Mouse (Mus musculus): ENCODE measurements around the gene Rims3.

The Rims3 gene

DNA sequence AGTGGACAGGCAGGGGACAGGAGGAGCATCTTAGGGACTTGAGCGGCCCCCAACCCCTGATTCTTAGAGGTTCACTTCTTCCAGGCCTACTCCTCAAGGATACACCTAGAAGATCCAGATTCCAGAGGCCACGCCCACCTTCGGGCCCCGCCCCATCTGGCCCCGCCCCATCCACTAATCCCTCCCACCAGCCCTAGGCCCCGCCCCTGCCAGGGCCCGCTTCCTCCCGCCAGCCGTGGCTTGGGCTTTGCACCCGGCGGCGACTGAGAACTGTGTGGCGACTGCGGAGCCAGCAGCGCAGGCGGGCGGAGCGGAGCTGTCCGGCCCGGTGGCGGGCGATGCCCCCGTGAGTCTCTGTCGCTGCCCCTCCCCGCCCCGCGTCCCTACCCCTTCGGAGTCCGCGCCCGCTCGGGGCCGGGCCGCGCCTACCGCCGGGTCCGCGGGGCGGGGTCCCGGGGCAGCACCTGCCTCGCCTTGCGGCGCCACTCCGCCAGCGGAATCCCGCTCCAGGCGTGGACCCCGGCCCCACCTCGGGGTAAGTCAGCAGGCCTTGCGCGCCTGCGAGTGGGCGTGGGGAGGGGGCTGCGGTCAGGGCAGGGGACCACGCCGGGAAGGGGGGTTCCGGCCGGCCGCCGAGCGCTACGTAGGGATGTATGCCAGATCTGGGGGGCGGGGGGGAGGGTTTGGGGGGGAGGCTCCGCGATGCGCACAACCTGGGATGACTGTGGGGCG lies at the start of gene Rims3:
Rims3 (plus strand) TSS at position 229 of the 732 bp plus-strand sequence.
- DNase-seq (ENCODE audit: low read depth, low spot score): peak; percentile 23

DNA sequence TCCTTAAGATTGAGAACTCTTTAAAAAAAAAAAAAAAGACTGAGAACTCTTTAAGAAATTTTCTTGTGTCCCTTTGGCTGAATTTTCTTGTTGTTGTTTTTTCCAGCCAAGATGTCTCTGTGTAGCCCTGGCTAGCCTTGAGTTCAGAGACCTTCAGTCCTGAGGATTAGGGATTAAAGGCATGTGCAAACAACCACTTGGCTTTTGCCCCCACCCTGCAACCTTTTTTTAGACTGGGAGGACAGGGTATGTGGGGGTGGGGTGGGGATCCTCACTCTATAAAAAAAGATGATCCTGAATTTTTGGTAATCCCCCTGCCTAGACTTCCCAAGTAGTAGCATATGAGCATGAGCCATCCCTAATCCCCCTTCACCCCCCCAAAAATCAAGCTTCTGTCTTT lies 48.8 kb upstream of the Rims3 start:
- no peak for DNase-seq (ENCODE audit: low read depth, low spot score)

DNA sequence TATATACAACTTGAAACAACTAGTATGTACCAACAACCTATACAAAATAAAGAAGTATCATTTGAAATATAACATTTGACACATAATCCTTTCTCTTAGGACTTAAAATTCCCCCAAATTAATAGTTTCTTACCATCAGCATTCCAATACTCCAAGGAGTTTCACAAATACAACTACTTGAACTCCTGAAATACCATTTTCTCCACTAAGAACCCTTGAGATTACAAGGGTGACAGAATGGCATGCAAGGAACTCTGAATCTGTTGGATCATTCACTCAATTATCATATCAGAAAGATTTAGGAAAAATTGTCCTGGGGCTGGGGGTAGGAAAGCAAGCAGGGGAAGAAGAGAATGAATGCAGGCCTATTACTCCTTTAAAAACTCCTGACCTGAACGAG lies 40.9 kb upstream of the Rims3 start:
- DNase-seq (ENCODE audit: low read depth, low spot score): no peak

DNA sequence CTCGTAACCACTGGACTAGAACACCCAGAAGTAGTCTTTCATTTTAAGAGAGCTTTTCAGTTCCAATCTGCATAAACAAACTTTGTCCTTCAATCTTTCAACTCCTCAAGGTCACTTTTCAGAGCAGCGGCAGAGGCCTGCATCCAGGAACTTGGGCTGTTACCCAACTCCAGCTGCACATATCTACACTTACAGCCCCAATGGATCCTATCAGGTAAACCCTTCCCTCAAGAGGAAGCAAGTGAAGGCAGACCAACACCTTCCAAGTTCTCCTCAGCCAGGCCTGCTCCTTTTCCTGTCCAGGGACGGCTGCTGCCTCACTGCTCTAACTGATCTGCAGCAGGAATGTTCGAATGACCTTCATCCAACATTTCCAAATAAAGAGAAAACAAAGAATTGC lies 40.4 kb upstream of the Rims3 start:
- DNase-seq (ENCODE audit: low read depth, low spot score): no peak

DNA sequence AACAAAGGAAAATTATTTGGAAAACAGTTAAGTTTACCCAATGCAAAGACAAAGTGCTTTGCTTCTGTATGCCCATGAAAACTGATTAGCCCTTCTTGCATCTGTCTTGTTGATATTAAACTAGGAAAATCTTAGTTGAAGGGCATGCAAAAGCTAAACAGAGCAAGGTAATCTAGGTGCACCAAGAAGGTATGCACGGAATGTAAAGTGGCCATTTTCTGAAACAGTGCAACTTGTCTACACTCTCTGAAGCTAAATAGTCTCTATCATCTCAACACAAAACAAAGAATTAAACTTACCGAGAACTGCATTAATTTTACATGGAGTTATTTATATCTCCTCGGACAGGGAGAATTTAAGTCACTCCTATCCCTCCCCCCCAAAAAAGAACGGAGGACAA lies 39.5 kb upstream of the Rims3 start:
- no peak for DNase-seq (ENCODE audit: low read depth, low spot score)

DNA sequence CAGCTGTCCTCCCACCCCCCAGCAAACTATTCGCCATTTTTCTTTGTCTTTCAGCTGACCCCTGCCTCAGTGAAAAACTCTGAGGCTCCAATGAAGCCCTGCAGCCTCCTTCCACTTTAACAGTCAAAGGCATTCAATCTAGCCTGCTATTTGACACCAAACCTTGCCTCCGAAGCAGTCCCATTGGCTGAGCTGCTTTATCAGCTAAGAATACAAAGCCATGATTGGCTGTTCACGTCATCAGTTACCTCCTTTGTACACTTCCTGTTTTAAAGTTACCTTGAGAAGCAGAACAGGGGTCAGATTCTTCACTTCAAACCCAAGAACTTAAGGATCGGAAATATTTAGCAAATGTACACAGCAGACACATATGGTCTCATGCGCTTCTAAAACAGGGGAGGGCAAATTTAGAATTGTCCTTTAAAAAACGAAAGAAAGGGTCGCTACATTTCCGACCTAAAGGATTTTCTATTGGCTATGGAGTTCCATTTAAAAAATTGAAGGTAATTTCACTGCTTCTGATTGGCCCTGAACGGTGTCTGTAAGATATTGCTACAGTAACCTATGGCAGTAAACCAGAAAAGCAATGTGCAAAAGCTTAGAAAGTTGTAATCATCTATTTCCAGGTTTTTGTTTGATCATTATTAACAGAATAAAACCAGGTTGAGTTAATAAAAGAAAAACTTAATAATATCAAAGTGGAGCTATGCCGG lies 38.8 kb upstream of the Rims3 start:
- peak; percentile 95 for DNase-seq (ENCODE audit: low read depth, low spot score)

DNA sequence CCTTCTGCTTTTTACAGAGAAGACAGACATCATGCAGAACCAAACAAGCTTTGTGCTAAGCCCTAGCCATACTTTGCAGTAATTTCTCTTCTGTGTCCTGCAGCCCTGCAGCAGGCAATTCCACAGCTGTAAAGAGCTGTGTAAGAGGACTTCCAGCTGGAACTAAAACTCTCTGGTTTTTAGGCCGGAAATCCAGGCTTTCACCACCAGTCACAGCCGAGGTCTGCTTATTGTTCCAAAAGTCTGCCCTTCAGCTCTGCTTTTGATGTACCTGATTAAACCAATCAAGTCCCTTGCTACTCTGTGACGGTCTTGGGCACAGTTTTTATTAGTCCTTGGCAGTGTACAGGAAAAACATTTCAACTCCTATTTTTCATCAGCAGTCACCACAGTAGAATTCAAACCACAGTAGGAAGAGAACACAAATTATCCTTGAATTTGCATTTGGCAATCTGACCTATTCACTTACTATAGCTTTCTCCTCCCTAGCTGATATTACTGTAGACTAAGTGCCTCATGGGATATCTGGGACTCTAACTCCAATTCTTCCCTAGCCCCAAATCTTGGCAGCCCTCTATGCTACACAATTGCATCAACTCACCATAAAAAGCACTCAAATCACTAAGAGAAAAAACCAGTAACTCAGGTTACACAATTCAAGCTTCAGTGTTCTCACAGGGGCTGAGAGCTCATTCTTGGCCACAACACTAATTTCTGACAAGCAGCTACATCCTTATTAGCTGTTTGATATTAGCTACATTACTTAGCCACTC lies 37.4 kb upstream of the Rims3 start:
- DNase-seq (ENCODE audit: low read depth, low spot score): peak; percentile 83

DNA sequence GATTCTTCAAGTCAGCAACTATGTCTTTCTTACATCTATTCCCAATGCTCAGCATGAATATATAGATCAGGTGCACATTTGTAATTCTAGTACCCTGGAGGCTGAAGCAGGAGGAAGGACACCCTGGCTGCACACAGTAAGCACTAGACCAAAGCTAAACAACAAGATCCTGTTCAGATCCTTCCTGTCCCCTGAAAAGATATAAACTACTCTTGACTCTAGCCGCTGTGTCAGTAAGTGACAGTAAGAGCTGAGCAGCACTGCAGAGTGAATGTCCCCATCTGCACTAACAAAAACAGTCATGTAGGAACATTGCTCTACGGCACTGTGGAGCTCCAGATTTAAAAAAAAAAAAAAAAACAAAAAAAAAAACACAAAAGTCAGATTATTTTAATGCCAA lies 36.7 kb upstream of the Rims3 start:
- DNase-seq (ENCODE audit: low read depth, low spot score): no peak

DNA sequence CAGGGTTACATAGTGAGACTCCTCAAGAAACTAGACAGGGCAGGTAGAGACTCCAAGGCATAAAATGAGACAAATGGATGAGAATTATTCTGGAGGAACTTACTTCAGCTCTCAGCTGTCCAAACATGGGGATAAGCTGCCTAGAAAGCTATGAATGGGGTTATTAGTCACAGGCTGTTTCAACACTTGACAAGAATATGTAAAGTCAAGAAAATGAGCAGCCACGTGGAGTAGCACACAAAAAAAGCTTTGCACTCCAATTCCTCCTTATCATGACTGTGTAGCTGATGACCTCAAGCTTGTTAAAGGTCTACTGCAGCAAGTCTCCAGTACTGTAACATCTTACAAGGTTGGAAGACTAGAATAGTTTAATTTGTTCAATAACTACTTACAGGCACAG lies 35.3 kb upstream of the Rims3 start:
- DNase-seq (ENCODE audit: low read depth, low spot score): no peak

DNA sequence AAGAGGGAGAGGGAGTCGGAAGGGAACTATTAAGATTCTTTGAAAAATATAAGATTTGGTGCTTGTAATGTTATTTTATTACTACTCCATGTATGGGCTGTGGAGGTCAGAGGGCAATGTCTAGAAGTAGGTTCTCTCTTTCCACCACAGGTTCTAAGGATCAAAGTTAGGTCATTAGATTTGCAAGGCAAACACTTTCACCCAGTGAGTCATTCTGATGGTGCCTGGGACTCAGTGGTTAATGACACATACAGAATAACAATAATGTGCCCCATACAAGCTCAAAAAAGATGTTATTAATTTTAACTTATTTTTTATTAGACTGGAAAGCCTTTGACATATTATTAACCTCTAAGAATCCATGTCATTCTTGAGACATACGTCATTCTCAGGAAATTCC lies 34.7 kb upstream of the Rims3 start:
- no peak for DNase-seq (ENCODE audit: low read depth, low spot score)

DNA sequence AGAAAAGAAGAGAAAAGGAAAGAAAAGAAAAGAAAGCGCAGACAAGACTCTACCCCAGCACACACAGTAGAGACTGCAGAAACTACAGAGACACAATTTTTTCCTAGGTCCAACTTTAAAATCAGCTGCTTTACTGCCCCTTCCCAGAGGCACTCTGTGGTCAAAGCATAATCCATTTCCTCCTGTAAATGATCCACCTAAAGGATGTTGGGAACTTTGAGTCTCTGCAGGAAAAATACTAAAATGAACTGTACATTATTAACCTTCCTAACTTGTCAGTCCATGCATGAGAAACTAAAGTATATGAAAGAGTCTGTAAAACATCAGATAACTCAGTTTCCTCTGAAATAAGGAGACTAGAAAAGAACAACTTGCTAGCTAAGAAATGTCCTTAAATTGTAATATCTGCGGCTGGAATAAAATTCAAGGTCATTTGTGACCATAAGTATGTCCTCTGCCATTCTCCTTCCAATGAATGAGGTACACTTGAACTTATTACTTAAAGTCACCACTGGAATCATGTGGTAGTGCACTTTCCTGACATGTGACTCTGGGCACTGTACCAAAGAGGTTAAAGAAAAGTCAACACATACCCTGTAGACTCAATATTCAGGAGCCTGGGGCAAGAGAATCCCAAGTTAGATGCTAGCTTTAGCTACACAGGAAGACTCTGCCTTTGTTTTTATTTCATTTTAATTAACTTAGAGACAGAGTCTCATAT lies 32.3 kb upstream of the Rims3 start:
- DNase-seq (ENCODE audit: low read depth, low spot score): no peak

DNA sequence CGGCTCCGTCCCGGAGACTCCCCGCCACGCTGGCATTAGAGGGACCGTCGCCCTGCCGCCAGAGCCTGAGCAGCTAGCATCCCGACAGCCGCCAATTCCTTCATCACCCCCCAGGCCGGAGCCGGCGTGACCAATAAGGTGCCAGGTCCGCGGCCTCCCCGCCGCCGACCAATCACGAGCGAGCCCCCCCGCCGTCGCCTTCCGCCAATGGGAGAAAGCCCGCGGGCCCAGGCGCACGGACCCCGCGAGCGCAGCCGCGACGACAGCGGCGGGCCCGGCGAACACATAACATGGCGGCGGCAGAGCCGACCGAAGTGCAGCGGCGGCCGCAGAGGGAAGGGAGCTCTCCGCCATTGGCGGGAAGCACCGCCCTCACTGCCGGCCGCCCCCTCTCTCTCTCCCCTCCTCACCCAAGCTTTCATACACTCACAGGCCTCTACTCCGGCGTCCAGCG lies 29.5 kb upstream of the Rims3 start:
- peak; percentile 87 for DNase-seq (ENCODE audit: low read depth, low spot score)

DNA sequence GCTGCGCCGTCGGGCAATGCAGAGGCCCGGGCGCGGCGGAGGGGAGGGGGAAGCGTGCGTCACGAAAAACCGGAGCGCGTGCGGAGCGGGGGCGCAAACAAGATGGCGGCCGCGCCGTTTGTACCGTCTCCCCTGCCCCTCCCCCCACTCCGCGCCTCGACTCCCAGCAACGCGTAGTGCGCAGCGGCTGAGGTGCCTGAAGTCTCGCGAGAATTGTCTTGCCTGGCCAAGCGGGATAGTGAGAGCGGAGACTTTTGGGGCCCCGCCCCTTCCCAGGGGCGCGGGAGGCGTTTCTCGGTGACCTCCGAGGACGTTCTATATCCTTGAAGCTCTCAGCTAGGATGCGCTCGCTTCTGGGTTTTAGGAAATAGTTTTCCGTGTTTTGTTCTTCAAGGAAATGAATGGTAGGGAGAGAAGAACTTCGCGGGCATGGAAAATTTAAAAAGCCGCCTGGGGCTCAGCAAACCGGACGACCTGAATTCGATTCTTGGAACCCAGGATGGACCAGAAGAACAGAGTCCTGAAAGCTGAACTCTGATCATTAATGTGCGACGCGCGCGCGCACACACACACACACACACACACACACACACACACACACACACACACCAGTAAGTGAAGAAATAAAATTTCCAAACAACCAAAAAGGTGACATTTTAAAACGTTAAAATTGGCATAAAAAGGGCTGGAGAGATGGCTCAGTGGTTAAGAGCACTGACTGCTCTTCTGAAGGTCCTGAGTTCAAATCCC lies 28.9 kb upstream of the Rims3 start:
- DNase-seq (ENCODE audit: low read depth, low spot score): peak; percentile 99

DNA sequence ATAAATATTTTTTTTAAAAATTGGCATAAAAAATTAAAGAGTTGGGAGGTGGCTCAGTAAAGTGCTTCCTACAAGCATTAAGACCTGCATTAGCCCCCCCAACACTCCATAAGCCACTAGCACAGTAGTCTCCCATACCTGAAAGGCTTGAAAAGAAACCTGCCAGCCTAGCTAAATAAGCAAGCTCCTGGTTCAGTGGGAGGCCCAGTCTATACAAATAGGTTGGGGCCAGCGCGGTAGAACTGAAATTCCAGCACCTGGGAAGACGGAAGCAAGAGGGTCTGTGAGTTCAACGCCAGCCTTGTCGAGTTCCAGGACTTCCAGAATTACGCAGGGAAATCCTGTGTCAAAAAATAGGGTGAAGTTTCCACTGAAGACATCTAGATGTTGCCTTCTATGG lies 28.2 kb upstream of the Rims3 start:
- no peak for DNase-seq (ENCODE audit: low read depth, low spot score)

DNA sequence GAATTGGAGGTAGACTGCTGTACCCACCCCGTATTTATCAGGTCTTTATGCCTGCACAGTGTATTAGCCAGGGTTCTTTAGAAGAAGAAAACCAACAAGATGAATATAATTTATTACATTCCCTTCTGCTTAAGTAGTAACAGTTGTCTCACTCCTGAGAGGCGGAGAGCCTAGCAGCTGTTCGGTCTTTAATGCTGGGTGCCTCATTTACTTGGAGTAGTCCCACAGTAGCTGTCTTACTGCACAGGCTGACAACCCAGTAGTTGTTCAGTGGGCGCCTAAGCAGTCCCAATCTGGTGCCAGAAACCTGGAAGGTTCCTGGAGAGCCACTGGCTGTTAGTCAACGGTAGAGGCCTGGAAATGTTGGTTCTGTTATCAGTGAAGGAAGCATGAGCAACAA lies 23.8 kb upstream of the Rims3 start:
- no peak for DNase-seq (ENCODE audit: low read depth, low spot score)

DNA sequence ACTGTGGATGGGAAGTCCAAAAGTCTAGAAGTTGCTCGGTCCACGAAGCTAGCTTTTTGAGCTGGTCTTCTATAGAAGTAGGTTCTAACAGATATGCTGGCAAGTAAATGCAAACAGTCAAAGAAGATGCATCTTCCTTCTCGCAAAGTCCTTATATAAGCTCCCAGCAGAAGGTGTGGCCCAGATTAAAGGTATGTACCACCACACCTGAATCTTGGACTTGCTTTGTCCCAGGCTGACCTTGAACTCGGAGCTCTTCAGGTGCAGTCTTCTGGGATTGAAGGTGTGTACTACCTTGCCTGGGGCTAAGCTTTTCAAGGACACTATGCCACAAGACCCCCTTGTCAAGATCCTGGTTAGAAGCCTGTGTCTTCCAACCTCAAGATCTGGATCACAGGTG lies 23.1 kb upstream of the Rims3 start, which contains the start of gene Nfyc:
Nfyc (minus strand) TSS at position 101 of the 400 bp plus-strand sequence.
- DNase-seq (ENCODE audit: low read depth, low spot score): no peak

DNA sequence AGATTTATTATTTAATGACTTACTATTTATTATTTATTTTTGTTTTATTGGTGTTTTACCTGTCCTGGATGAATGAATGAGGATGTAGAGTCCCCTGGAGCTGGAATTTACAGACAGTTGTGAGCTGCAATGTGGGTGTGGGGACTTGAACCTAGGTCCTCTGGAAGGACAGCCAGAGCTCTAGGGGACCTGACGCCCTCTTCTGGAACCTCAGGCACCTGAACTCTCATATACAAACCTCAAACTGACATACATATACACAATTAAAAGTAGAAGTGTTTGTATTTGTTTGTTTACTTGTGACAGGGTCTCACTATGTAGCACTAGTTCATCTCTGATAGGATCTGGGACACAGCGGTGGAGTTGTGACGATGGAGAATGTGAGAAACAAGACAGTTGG lies 13.3 kb upstream of the Rims3 start:
- no peak for DNase-seq (ENCODE audit: low read depth, low spot score)

DNA sequence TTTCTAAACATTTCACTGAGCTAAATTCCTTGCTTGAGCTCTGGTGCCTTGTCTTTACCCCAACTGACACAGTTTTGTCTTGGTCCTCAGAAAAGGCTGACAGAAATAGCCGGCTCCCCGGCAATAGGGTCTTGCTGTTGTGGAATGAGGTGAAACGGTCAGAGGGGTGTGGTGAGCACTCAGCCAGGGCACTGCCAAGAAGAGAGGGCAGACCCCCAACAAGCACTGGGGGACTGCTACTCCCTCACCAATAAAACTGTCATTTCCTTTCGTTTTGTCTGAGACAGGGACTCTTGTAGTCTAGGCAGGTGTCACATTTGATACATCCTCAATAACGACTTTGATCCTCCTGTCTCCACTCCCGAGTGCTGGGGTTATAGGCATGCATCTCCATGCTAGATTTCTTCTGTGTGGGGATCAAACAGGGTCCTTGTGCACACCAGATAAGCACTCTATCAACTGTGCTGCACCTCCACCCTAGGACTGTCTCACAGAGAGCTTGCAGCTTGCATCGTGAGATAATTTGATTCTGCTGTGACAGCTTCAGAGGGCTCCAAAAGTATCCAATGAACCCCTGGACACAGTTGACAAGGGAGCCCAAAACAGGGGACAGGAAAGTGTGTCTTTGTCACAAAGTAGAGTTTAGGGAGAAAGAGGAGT lies 10.1 kb upstream of the Rims3 start:
- DNase-seq (ENCODE audit: low read depth, low spot score): no peak

DNA sequence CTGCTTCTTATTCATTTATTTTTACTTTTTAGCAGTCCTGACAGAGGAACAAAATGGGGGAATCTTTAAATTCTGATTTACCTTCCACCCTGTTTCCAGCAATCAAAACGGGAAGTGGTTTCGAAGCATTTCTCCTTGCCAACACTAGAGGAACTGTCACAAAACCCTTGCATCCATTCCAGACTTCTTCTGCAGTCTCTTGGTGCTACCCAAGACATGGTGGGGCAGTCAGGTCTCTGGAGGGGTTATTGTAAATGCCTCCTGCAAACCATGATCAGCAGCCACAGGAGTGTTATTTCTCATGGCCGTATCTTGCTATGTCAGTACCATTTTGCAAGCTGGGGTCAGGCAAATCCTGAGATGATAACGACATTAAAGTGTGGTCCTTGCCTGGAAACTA lies 9.5 kb upstream of the Rims3 start:
- no peak for DNase-seq (ENCODE audit: low read depth, low spot score)

DNA sequence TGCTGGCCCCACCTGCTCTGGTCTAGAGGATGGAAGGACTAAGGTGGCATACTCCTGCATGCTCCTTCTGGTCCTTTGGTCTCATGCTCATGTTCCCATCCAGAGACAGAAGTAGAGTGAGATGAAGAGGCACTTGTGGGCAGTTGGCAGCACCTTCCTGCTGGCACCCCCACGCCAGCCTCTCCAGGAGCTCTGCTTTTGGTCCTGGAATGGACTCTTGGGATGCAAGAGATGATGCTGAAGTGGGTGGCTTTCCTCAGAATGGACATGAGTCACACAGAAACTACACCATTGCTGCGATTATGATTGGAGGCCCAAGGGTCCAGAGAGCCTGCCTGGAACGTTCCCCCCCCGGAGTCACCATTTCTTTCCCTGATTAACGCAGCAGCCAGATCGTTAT lies 5.7 kb upstream of the Rims3 start:
- no peak for DNase-seq (ENCODE audit: low read depth, low spot score)

DNA sequence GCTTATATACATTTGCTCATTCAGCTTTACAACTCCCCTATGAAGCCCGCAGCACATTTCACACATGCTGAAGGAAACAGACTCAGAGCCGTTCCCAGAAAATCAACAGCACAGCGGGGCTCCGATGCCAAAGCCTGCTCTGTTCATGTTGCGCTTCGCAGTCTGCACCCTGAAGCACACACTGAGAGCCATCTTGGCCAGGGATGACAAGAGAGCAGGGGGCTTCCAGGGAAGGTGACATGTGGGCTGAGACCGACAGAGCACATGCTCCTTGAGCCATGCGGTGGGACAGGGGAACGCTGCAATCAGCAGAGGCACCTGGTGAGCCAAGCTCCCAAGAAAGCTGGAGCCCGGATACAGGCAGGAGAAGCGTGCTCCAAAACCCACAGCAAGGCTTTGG lies 5.2 kb upstream of the Rims3 start:
- no peak for DNase-seq (ENCODE audit: low read depth, low spot score)
